15 mouse cellular contexts compared by ENCODE assay signal in genomic region chr16:12700088-12700487, GRCm38 (mm10).
"Had no signal": no experiment of that assay in that cellular context is flagged by ENCODE, and none has a peak within 500 bp of the region (broad histone marks: within the 10 kb centered on the region; RNA-seq: fewer than 3 reads in every experiment).

No protein-coding gene starts in this region.

- H3K4me1 ChIP-seq: neural tube, embryonic 15.5 days; stomach, embryonic 15.5 days had no signal

- H3K4me3 ChIP-seq: neural tube, embryonic 15.5 days; stomach, embryonic 15.5 days had no signal

- H3K27ac ChIP-seq: neural tube, embryonic 15.5 days; stomach, embryonic 15.5 days; stomach, postnatal 0 days had no signal

- DNase-seq: retina, postnatal 1 day; right cerebral cortex, adult 18-20 months; right cerebral cortex, postnatal 14 days; right cerebral cortex, postnatal 25 days; right cerebral cortex, postnatal 4 days; spleen, adult 18-20 months; thymus, adult 18-20 months; thymus, adult 2 months; thymus, postnatal 14 days; thymus, postnatal 25 days; thymus, postnatal 36 days; thymus, postnatal 4 days had no signal

- H3K36me3 ChIP-seq: neural tube, embryonic 15.5 days; stomach, embryonic 15.5 days had no signal

- H3K9me3 ChIP-seq: neural tube, embryonic 15.5 days; stomach, embryonic 15.5 days had no signal

- H3K9ac ChIP-seq: neural tube, embryonic 15.5 days; stomach, embryonic 15.5 days had no signal

- H3K27me3 ChIP-seq: neural tube, embryonic 15.5 days; stomach, embryonic 15.5 days had no signal

- H3K4me2 ChIP-seq: neural tube, embryonic 15.5 days; stomach, embryonic 15.5 days had no signal
